Mouse (Mus musculus) spleen, postnatal 14 days (tissue): Measurements from ENCODE around the gene 1700001P01Rik.

Experiments used
- DNase-seq, 2 experiments: peaks; one replicate each; pipeline ENCODE4 v3.0.0; 2021 to 2022; ENCODE audit warnings: low spot score in 2 of 2

The 1700001P01Rik gene

DNA sequence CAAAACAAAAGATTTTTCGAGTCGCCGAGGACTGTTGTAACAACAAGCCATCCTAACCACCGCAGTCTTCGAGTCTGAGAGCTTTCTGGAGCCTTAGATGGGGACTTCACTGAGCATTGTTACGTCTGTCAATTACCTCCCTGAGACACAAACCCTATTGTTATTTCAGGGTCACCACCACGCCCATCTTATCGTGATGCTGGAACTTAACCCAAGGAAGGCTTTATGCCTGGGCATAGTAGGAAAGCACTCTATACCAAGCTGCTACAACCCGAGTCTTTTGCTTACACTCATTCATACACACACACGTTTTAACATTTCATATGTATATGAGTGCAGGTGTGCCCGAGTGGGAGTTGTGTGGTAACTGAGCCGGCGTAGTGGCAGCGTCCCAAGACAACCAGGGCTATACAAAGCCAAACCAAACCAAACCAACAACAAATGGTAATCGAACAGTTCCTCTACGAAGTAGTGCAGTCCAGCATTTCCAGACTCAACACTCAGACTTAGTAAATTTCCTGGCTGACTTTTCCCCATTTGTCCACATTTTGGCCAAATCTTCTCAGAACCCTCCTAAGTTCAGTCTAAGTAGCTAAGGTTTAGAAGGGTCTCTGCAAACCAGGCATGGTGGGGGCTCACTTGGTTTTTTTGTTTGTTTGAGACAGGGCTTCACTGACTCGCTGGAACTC, at the start of gene 1700001P01Rik:
TSS of gene 1700001P01Rik (minus strand) at position 111 of the 689 bp plus-strand sequence.
- no peak for DNase-seq

- peak in 1 of 2 experiments; percentile 40 for DNase-seq
Measured at GRCm38 (mm10) chr11:97825295-97825694, 49.6 kb upstream of the 1700001P01Rik start.

GRCm38 (mm10) chr11:97824895-97825294, 49.2 kb upstream of the 1700001P01Rik start:
- no peak for DNase-seq

- DNase-seq = no peak
Measured at GRCm38 (mm10) chr11:97824168-97824567, 48.5 kb upstream of the 1700001P01Rik start.

- no peak for DNase-seq
Measured at GRCm38 (mm10) chr11:97822840-97823603, 47.3 kb upstream of the 1700001P01Rik start.

DNA sequence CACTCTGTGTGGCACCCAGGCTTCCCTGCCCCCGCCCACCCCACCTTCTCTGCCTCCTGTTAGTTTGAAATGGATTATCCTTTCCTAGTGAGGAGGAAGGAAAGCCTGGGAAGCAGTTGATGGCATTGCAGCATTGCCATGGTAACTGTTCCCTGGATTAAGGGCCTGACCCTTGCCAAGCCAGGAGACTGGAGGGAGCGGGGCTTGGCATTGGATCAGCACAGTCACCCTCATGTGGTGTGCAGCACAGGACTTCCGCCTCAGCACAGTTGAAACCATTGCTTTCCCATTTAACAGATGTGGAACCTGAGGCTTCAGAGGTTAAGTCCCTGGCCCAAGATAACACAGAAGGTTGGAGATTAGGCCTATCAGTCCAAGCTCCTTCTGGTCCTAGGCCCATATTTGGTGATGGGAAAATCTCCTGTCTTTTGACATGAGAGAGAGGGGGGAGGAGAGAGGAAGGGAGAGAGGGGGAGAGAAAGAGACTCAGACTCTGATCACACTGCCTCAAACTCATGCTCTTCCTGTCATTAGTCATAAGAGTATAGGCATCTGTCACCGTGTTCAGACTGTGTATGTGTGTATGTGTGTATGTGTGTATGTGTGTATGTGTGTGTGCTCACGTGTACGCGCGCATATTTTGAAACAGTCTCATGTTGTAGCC, 45.8 kb upstream of the 1700001P01Rik start:
- no peak for DNase-seq

DNA sequence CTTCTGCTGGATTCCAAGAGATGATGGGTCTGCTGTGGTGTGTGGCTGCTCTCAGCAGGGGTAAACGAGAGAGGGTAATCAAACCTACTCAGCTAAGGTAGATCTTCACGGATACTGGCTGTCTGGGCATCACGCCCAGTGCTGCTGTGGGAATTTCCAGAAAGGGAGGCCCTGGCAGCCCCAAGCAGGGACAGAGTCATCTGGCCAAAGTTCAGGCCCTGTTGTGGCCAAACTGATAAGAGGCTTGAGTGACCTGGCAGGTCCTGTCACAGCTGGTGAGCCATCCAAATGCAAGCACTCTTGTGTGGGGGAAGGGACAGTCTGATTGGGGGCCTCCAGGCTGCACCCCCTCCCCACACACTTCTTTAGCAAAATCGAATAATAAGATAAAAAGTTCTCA, 45.1 kb upstream of the 1700001P01Rik start:
- no peak for DNase-seq

DNA sequence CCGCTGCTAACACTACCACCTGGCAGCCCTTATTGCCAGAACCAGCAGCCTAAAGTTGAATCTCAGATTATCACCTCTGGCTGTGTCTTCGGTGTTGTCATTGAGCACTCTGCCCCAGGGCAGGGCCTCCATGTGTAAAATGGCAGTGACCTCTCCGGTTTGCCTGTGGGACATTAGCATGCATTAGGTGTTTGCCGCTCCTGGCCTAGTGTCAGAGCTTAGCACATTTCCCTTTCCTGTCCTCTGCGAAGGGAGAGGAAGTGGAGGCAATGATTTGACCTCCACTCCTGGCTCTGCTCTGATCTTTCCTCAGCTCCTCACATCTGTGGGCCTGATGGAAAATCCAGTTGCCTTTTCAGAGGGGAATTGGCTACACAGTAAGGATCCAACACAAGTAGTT, 44.2 kb upstream of the 1700001P01Rik start:
- no peak for DNase-seq

DNA sequence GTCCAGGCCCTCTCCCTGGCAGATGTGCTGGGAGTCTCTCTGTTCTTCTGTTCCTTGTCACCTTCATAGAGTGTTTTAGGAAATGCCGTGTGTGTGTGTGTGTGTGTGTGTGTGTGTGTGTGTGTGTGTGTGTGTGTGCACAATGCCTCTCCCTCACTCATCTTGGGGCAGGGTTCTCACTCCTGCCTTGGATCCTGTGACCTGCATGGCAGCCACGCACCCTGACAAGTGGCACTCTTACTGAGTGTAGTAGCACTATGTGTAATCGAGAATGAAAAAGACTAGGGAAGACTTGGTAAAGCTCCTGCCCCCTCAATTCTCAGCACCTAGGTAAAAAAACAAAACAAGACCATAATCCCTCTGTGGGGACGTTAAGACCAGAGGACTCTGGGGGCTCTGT, 43.4 kb upstream of the 1700001P01Rik start:
- DNase-seq = no peak

- DNase-seq = no peak
Measured at GRCm38 (mm10) chr11:97818571-97818970, 42.9 kb upstream of the 1700001P01Rik start.

GRCm38 (mm10) chr11:97818003-97818402, 42.3 kb upstream of the 1700001P01Rik start:
- no peak for DNase-seq

DNA sequence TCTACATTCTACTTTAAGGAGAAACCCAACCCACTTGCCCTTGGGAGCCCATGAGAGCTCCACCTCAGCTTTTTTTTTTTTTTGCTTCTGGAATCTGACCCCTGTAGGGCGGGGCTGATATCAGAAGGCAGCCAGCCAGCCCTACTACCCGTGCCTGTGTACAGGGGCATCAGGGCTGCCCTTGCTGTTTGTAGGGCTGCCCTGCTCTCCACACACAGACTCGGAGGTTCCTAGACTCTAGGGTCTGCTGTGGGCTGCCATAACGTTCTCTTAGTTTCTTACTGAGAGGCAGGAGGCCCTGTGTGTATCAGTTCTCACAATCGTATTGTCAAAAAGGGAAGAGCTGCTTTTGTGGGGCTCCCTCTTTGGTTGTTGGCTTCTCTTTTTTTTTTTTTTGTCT, 41.7 kb upstream of the 1700001P01Rik start:
- DNase-seq = no peak

GRCm38 (mm10) chr11:97816916-97817315, 41.2 kb upstream of the 1700001P01Rik start:
- no peak for DNase-seq

- no peak for DNase-seq
Measured at GRCm38 (mm10) chr11:97816176-97816575, 40.5 kb upstream of the 1700001P01Rik start.

GRCm38 (mm10) chr11:97815736-97816135, 40.0 kb upstream of the 1700001P01Rik start:
- DNase-seq = no peak

DNA sequence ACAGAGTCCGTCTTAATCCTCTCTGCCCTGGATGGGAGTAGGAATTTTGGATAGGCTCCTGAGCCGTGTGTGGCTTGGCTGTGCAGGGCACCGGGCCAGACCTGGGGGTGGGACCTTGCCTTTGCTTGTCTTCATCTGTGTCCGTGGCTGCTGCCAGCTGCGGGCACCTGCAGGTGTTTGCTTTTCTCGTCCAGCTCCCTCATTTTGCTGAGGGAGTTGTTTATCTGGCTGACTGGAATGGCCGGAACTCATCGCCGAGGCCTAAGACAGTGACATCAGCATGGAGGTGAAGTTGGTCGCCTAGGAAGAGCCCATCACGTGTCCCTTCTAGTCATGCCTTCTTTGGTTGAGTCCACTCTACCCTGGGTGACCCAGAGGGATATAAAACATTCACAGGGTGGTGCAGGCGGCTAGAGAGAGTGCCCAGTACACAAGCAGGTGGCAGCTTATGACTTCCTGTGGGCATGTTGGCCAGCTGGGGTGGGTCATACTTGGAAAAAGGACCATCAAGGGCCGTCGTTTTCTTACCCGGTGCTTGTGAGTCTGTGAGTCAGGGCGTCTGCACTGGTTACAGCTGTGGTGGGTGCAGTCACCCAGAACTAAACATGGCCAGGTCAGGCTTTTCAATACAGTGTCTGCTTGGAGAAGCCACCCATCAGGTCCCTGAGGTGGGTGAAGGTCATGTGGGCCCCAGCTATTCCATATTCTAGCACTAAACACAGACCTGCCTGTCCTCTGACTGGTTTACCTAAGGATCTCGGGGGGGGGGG, 38.2 kb upstream of the 1700001P01Rik start:
- no peak for DNase-seq

GRCm38 (mm10) chr11:97813085-97813484, 37.4 kb upstream of the 1700001P01Rik start:
- no peak for DNase-seq

DNA sequence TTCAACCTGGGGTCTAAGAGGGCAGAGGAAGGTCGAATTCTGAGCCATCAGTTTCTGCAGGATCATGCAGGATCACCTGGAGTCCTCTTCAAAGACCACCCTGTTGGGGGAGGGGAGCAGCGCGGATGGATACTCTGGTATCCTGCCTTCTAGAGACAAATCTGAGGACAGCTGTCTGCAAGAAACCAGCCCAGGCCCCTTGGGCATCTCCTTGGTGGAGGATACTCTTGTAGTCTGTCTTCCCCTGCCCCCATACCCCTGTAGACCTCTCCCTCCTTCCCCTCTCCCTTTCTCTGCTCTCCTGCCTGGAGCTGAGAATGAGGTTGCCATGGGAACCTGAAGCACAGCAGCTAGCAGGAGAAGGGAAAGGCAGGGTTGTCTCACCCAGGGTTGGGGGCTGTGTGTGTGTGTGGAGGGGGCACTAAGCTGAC, 36.8 kb upstream of the 1700001P01Rik start:
- no peak for DNase-seq

GRCm38 (mm10) chr11:97811569-97812362, 36.0 kb upstream of the 1700001P01Rik start:
- no peak for DNase-seq

- DNase-seq = no peak
Measured at GRCm38 (mm10) chr11:97810970-97811369, 35.3 kb upstream of the 1700001P01Rik start.

DNA sequence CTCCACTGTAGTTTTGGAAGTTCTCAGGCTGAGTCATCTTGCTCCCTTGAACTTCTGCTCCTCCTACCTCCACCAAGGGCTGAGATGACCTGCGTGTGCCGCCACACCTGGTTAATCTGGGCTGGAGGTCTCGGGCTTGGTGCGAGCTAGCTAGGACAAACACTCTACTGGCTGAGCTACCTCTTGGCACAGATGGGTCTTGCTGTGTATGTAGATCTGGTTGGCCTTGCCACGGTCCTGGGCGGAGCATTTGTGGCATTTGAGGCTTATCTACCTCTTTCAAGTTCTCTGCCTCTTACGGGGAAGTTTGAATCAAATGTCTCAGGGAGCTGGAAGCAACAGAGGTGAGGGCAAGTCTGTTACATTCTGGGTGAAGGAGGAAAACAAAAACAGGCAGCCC, 34.6 kb upstream of the 1700001P01Rik start:
- DNase-seq = no peak
